Mouse (Mus musculus): ENCODE data around the gene Zfp605. TPM values are rescaled to one million over a fixed set of nuclear protein-coding genes. Genes with fewer than 3 reads are reported as not detected.
"Not testable (repeated sequence)": the region's sequence is repeated elsewhere in the genome, so short reads cannot be mapped to it uniquely, and the experiment has no call there.

Zfp605 gene
- polyA plus RNA-seq, 1 experiment: 7.0 TPM

DNA sequence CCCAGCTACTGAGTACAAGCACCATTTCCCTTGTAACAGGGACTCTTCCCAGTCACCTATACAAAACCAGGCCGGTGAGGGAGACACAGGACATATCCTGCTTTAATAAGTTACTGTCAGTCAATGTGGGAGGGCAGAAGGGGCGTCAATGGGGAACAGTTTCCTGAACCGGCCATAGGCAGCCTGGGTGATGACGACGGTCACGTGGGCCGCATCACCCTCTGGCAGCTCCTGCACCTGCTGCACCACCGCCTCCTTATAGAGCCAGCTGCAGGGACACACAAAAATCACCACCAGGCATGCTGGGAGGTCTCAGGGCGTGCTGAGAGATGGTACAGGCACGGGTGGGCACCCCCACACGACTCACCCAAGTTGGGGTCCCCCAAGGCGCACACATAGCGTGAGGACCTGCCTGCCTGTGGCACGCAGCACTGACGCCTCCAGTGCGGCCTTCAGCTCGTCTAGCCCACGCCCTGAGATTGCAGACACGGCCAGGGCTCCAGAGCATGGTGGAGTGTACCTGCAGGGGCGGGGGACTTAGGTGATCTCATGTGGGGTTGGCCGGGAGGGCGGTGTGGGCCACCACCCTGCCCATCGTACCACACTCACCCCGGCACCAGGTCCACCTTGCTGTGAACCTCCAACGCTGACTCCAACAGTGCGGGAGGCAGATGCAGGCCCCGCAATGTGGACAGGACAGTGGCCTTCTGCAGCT is 5.8 kb upstream of the Zfp605 start:
- DNase-seq: peak in 1 of 2 experiments; percentile 21
- Histone ChIP-seq H3K27ac (ENCODE audit: insufficient read depth, low read length) (no peak overlapping the region), H3K4me1 (ENCODE audit: control insufficient read depth, insufficient read depth, low read length) (peaks cover 16% of the 10 kb centered on the region), H3K27me3 (ENCODE audit: control insufficient read depth, insufficient read depth, low read length) (no peaks in the 10 kb centered on the region), H3K4me3 (replicated peaks; ENCODE audit: insufficient read depth, low read depth, low read length) (no peak overlapping the region)
- WGBS: 95% methylated on average over 27 of the region's 27 CpGs
- TF ChIP-seq POLR2A (IDR thresholded peaks at IDR 0.05; ENCODE audit: borderline replicate concordance, insufficient read depth, low read length): no peak
- no peak for TF ChIP-seq CTCF (IDR thresholded peaks at IDR 0.05; ENCODE audit: borderline replicate concordance, insufficient read depth, low read depth, low read length)

DNA sequence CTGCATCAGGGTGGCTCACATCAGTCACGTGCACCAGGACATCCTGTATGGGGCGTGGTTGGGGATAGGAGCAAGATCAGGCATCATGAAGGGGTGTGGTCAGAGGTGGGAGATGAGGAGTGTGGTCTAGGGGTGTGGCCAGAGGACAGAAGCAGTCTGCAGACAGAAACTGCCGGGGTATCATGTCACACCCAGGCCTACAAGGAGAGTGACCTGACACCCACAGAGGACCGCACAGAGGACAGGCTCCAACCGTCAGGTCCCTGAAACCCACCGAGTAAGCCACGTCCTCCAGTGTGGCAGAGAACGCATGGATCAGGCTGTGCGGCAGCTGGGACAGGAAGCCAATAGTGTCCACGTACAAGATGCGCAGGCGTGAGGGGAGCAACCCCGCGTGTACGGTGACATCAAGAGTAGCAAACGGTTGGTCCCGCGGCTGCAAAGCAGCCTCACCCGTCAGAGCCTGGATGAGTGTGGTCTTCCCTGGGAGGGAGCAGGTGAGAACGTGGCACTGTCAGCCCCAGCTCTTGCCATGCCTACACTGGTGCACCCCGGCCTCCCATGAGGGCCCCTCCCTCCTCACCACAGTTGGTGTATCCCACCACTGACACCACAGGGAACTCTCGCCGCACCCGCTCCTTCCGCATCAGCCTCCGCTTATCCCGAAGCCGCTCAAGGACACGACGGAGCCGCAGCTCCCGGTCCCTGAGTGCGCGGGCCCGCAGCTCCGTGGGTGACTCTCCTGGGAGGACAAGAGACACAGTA is 5.1 kb upstream of the Zfp605 start:
- H3K4me3 ChIP-seq (replicated peaks; ENCODE audit: insufficient read depth, low read depth, low read length): no peak overlapping the region
- TF ChIP-seq CTCF (IDR thresholded peaks at IDR 0.05; ENCODE audit: borderline replicate concordance, insufficient read depth, low read depth, low read length) (no peak), POLR2A (IDR thresholded peaks at IDR 0.05; ENCODE audit: borderline replicate concordance, insufficient read depth, low read length) (no peak)
- H3K27ac ChIP-seq (ENCODE audit: insufficient read depth, low read length): no peak overlapping the region
- WGBS: 95% methylated on average over 36 of the region's 36 CpGs
- peak in 1 of 2 experiments; percentile 28 for DNase-seq
- no peaks in the 10 kb centered on the region for H3K27me3 ChIP-seq (ENCODE audit: control insufficient read depth, insufficient read depth, low read length)
- H3K4me1 ChIP-seq (ENCODE audit: control insufficient read depth, insufficient read depth, low read length): peaks cover 16% of the 10 kb centered on the region

DNA sequence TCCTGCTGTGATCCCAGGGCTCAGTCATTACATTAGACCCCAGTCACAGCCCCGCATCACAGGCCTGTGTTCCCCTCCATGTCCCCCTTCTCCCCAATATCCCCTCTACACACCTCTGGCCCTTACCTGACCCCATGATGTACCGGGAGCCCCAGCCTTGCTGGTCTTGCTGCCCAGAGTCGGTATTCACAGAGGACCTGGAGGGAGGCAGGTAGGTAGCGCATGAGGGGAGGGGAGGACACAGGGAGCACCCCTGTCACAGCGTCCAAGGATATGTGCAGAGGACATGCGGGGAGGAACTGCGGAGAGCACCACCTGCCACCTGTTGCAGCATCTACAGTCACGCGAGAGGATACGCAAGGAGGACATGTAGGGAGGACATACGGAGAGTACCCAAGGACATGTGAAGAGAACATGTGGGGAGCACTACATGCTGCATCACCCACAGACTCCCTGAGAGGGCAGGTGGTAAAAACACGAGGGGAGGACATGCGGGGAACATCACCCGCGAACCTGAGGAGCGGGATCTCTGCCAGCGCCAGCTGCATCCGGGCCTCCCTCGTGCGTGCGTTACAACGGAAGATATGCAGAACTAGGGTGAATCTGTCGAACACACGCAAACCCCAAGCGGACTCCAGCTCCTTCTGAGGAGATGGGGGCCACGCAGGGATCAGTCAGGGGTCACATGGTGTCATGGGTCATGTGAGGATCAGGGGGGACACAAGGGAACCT is 3.6 kb upstream of the Zfp605 start:
- TF ChIP-seq POLR2A (IDR thresholded peaks at IDR 0.05; ENCODE audit: borderline replicate concordance, insufficient read depth, low read length) (no peak), CTCF (IDR thresholded peaks at IDR 0.05; ENCODE audit: borderline replicate concordance, insufficient read depth, low read depth, low read length) (no peak)
- H3K27me3 ChIP-seq (ENCODE audit: control insufficient read depth, insufficient read depth, low read length): no peaks in the 10 kb centered on the region
- H3K27ac ChIP-seq (ENCODE audit: insufficient read depth, low read length): no peak overlapping the region
- 87% methylated on average over 26 of the region's 26 CpGs for WGBS
- peak in 1 of 2 experiments; percentile 31 for DNase-seq
- peak overlapping the region; percentile 93 for H3K4me3 ChIP-seq (replicated peaks; ENCODE audit: insufficient read depth, low read depth, low read length)
- peaks cover 14% of the 10 kb centered on the region for H3K4me1 ChIP-seq (ENCODE audit: control insufficient read depth, insufficient read depth, low read length)

- WGBS: 9% methylated on average over 41 of the region's 41 CpGs
- Histone ChIP-seq H3K27me3 (ENCODE audit: control insufficient read depth, insufficient read depth, low read length) (no peaks in the 10 kb centered on the region), H3K4me3 (replicated peaks; ENCODE audit: insufficient read depth, low read depth, low read length) (peak overlapping the region; percentile 93), H3K27ac (ENCODE audit: insufficient read depth, low read length) (peak overlapping the region; percentile 73), H3K4me1 (ENCODE audit: control insufficient read depth, insufficient read depth, low read length) (peaks cover 8% of the 10 kb centered on the region)
- peak in 1 of 2 experiments; percentile 55 for DNase-seq
- TF ChIP-seq CTCF (IDR thresholded peaks at IDR 0.05; ENCODE audit: borderline replicate concordance, insufficient read depth, low read depth, low read length): no peak
- no peak for TF ChIP-seq POLR2A (IDR thresholded peaks at IDR 0.05; ENCODE audit: borderline replicate concordance, insufficient read depth, low read length)
These were observed 2.9 kb upstream of the Zfp605 start for GRCm38 (mm10) chr5:110106901-110107564.

GRCm38 (mm10) chr5:110107581-110108304 is 2.1 kb upstream of the Zfp605 start, which contains the start of gene Gtpbp6:
Gene Gtpbp6 (minus strand): TSS chr5:110108197.
- peak; percentile 95 to 96 for DNase-seq
- Histone ChIP-seq H3K4me1 (ENCODE audit: control insufficient read depth, insufficient read depth, low read length) (peaks cover 7% of the 10 kb centered on the region), H3K4me3 (replicated peaks; ENCODE audit: insufficient read depth, low read depth, low read length) (peak within 1 kb of the TSS; percentile 93), H3K27ac (ENCODE audit: insufficient read depth, low read length) (peak within 1 kb of the TSS; percentile 73), H3K27me3 (ENCODE audit: control insufficient read depth, insufficient read depth, low read length) (no peaks in the 10 kb centered on the region)
- under 1% methylated on average over 70 of the region's 71 CpGs for WGBS
- TF ChIP-seq CTCF (IDR thresholded peaks at IDR 0.05; ENCODE audit: borderline replicate concordance, insufficient read depth, low read depth, low read length) (no peak), POLR2A (IDR thresholded peaks at IDR 0.05; ENCODE audit: borderline replicate concordance, insufficient read depth, low read length) (peak; percentile 53)

DNA sequence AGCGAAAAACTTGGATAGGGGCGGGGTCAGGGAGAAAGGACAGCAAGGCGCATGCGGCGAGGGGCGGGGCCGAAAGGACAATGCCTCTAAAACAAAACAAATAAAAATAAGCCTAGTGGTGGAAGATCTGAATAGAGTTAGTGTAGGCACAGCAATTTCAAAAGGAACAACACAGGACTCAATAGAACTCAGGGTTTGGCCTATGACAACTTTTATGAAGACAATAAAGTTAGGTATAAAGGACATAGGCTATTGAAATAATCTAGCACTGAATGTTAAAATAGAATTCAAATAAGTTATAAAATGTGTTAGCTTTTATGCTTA is 1.6 kb upstream of the Zfp605 start:
- no peak for DNase-seq
- Histone ChIP-seq H3K27me3 (ENCODE audit: control insufficient read depth, insufficient read depth, low read length) (no peaks in the 10 kb centered on the region), H3K4me1 (ENCODE audit: control insufficient read depth, insufficient read depth, low read length) (peaks cover 7% of the 10 kb centered on the region), H3K27ac (ENCODE audit: insufficient read depth, low read length) (no peak overlapping the region), H3K4me3 (replicated peaks; ENCODE audit: insufficient read depth, low read depth, low read length) (peak overlapping the region; percentile 93)
- TF ChIP-seq CTCF (IDR thresholded peaks at IDR 0.05; ENCODE audit: borderline replicate concordance, insufficient read depth, low read depth, low read length) (no peak), POLR2A (IDR thresholded peaks at IDR 0.05; ENCODE audit: borderline replicate concordance, insufficient read depth, low read length) (no peak)
- 0% methylated on average over 7 of the region's 7 CpGs for WGBS

GRCm38 (mm10) chr5:110122380-110122779 is 12.5 kb downstream of the Zfp605 start:
- H3K27ac ChIP-seq (ENCODE audit: insufficient read depth, low read length); H3K27me3 ChIP-seq (ENCODE audit: control insufficient read depth, insufficient read depth, low read length); H3K4me3 ChIP-seq (replicated peaks; ENCODE audit: insufficient read depth, low read depth, low read length); H3K4me1 ChIP-seq (ENCODE audit: control insufficient read depth, insufficient read depth, low read length); DNase-seq: not testable (repeated sequence)
- 83% methylated on average over 3 of the region's 3 CpGs for WGBS

All from cerebellum, adult 2 months (tissue).